Mouse (Mus musculus) liver, embryonic 11.5 days (tissue): ENCODE results near the gene N4bp1. TPM values are rescaled to one million over a fixed set of nuclear protein-coding genes. Genes with fewer than 3 reads are reported as not detected.

Source experiments
- ATAC-seq: fragments of 200-750 bp; cut with Nextera tagmentation; replicated peaks from 2 replicates; pipeline ENCODE4 v1.8.0; 2017; ENCODE audit warnings: moderate number of reproducible peaks, mild to moderate bottlenecking, moderate TSS enrichment, moderate library complexity; ENCODE audit not compliant: low FRiP score
- DNase-seq: peaks from one replicate; pipeline ENCODE4 v3.0.0-alpha.2; 2017; ENCODE audit warnings: low spot score
- H3K27ac ChIP-seq: fragments of 300-500 bp; sonication (generic); 2 replicates; pipeline ENCODE4 v1.5.1; 2014; ENCODE audit warnings: mild to moderate bottlenecking, low read depth, low read length, control low read depth
- H3K27me3 ChIP-seq: fragments of 300-500 bp; sonication (generic); replicated peaks from 2 replicates; pipeline ENCODE4 v1.6.1; 2014; ENCODE audit warnings: low read length, mixed read lengths; ENCODE audit not compliant: control insufficient read depth, insufficient read depth
- H3K36me3 ChIP-seq: fragments of 300-500 bp; sonication (generic); 2 replicates; pipeline ENCODE4 v1.6.1; 2014; ENCODE audit warnings: mild to moderate bottlenecking, low read length, moderate library complexity, mixed read lengths; ENCODE audit not compliant: control insufficient read depth, insufficient read depth
- H3K4me1 ChIP-seq: fragments of 300-500 bp; sonication (generic); replicated peaks from 2 replicates; pipeline ENCODE4 v1.6.1; 2014; ENCODE audit warnings: low read length, mixed read lengths; ENCODE audit not compliant: control insufficient read depth, insufficient read depth
- H3K4me2 ChIP-seq: fragments of 300-500 bp; sonication (generic); 2 replicates; pipeline ENCODE4 v1.6.1; 2014; ENCODE audit warnings: mild to moderate bottlenecking, control low read depth, moderate library complexity
- H3K4me3 ChIP-seq: fragments of 300-500 bp; sonication (generic); 2 replicates; pipeline ENCODE4 v1.5.1; 2014; ENCODE audit warnings: low read depth, low read length, control low read depth
- H3K9ac ChIP-seq: fragments of 300-500 bp; sonication (generic); 2 replicates; pipeline ENCODE4 v1.6.1; 2014; ENCODE audit warnings: low read depth, low read length, control low read depth
- H3K9me3 ChIP-seq: fragments of 300-500 bp; sonication (generic); 2 replicates; pipeline ENCODE4 v1.6.1; 2016; ENCODE audit warnings: low read length, inconsistent platforms, mixed read lengths; ENCODE audit not compliant: control insufficient read depth
- WGBS: fragments of 180-500 bp; shearing (Covaris S2); extraction: QIAGEN DNeasy Blood & Tissue Kit; methylation state at CpG from one replicate; pipeline ENCODE4 v1.1.7; 2014; 5-methylcytosine and 5-hydroxymethylcytosine counted together
- polyA plus RNA-seq: library from polyadenylated mRNA; unstranded; fragments of >200 nt; fragmentation: Nextera tagmentation; extraction: Ambion mirVana; gene quantifications from 2 replicates; pipeline ENCODE4 v1.2.1, GENCODE M21; 2014

Gene N4bp1
- polyA plus RNA-seq = 6.6 and 7.8 TPM in 2 replicates

- Histone ChIP-seq H3K27me3 (no peaks in the 10 kb centered on the region), H3K27ac (peak within 1 kb of the TSS; percentile 72), H3K9me3 (no peaks in the 10 kb centered on the region), H3K4me2 (peak within 1 kb of the TSS; percentile 95), H3K4me3 (peak within 1 kb of the TSS; percentile 79), H3K9ac (peak within 1 kb of the TSS; percentile 77), H3K4me1 (peaks cover 37% of the 10 kb centered on the region), H3K36me3 (no peaks in the 10 kb centered on the region)
- DNase-seq = peak; percentile 86
- ATAC-seq = peak; percentile 90
- WGBS = under 1% methylated on average over 108 of the region's 119 CpGs
Observed at GRCm38 (mm10) chr8:86884489-86885463, at the start of gene N4bp1. Gene N4bp1, minus strand, starts transcription at chr8:86885258.

- WGBS = 69% methylated on average over 5 of the region's 5 CpGs
- no peak overlapping the region for H3K9ac ChIP-seq
- H3K36me3 ChIP-seq = no peaks in the 10 kb centered on the region
- ATAC-seq (no peak), DNase-seq (no peak)
- no peaks in the 10 kb centered on the region for H3K27me3 ChIP-seq
- H3K4me3 ChIP-seq = no peak overlapping the region
- H3K9me3 ChIP-seq = no peaks in the 10 kb centered on the region
- no peaks in the 10 kb centered on the region; the same call in 1 of the 2 replicates for H3K4me1 ChIP-seq
- no peak overlapping the region for H3K27ac ChIP-seq
- no peak overlapping the region for H3K4me2 ChIP-seq
Observed at GRCm38 (mm10) chr8:86934841-86935240, 49.8 kb upstream of the N4bp1 start.

- H3K4me1 ChIP-seq = no peaks in the 10 kb centered on the region; the same call in 1 of the 2 replicates
- no peaks in the 10 kb centered on the region for H3K36me3 ChIP-seq
- DNase-seq = no peak
- H3K4me3 ChIP-seq = no peak overlapping the region
- no peak overlapping the region for H3K9ac ChIP-seq
- no peak for ATAC-seq
- H3K9me3 ChIP-seq = no peaks in the 10 kb centered on the region
- H3K27ac ChIP-seq = no peak overlapping the region
- WGBS = 64% methylated on average over 13 of the region's 13 CpGs
- no peak overlapping the region for H3K4me2 ChIP-seq
- H3K27me3 ChIP-seq = no peaks in the 10 kb centered on the region
Observed at GRCm38 (mm10) chr8:86934393-86934792, 49.3 kb upstream of the N4bp1 start.

- H3K4me2 ChIP-seq = 0 out of 2 replicates have a peak overlapping the region, but pooled peaks have one; percentile 22
- H3K4me3 ChIP-seq = no peak overlapping the region
- H3K27me3 ChIP-seq = no peaks in the 10 kb centered on the region
- WGBS = 22% methylated on average over 9 of the region's 9 CpGs
- H3K9ac ChIP-seq = no peak overlapping the region
- no peaks in the 10 kb centered on the region; the same call in 1 of the 2 replicates for H3K4me1 ChIP-seq
- no peaks in the 10 kb centered on the region for H3K9me3 ChIP-seq
- H3K27ac ChIP-seq = no peak overlapping the region
- ATAC-seq (no peak), DNase-seq (peak; percentile 44)
- H3K36me3 ChIP-seq = no peaks in the 10 kb centered on the region
Observed at GRCm38 (mm10) chr8:86933898-86934297, 48.8 kb upstream of the N4bp1 start.

GRCm38 (mm10) chr8:86926237-86926636, 41.2 kb upstream of the N4bp1 start:
- WGBS = 74% methylated on average over 8 of the region's 8 CpGs
- no peaks in the 10 kb centered on the region for H3K36me3 ChIP-seq
- H3K4me1 ChIP-seq = no peaks in the 10 kb centered on the region
- no peak overlapping the region for H3K9ac ChIP-seq
- H3K4me3 ChIP-seq = no peak overlapping the region
- no peaks in the 10 kb centered on the region for H3K9me3 ChIP-seq
- ATAC-seq (no peak), DNase-seq (no peak)
- no peak overlapping the region for H3K27ac ChIP-seq
- H3K4me2 ChIP-seq = no peak overlapping the region
- no peaks in the 10 kb centered on the region for H3K27me3 ChIP-seq

- 53% methylated on average over 5 of the region's 5 CpGs for WGBS
- no peaks in the 10 kb centered on the region for H3K9me3 ChIP-seq
- no peak overlapping the region for H3K4me2 ChIP-seq
- no peaks in the 10 kb centered on the region for H3K27me3 ChIP-seq
- no peak overlapping the region for H3K4me3 ChIP-seq
- ATAC-seq (no peak), DNase-seq (no peak)
- H3K4me1 ChIP-seq = 0 out of 2 replicates have a peak, but pooled peaks cover 3% of the 10 kb centered on the region
- H3K36me3 ChIP-seq = no peaks in the 10 kb centered on the region
- no peak overlapping the region for H3K27ac ChIP-seq
- H3K9ac ChIP-seq = no peak overlapping the region
Observed at GRCm38 (mm10) chr8:86923219-86923835, 38.3 kb upstream of the N4bp1 start.

GRCm38 (mm10) chr8:86922673-86923072, 37.6 kb upstream of the N4bp1 start:
- Histone ChIP-seq H3K36me3 (no peaks in the 10 kb centered on the region), H3K4me1 (0 out of 2 replicates have a peak, but pooled peaks cover 3% of the 10 kb centered on the region), H3K4me3 (no peak overlapping the region), H3K4me2 (no peak overlapping the region), H3K27ac (no peak overlapping the region), H3K27me3 (no peaks in the 10 kb centered on the region), H3K9me3 (no peaks in the 10 kb centered on the region), H3K9ac (no peak overlapping the region)
- WGBS = 75% methylated on average over 1 of the region's 1 CpGs
- ATAC-seq = no peak
- DNase-seq = no peak

- Histone ChIP-seq H3K9ac (no peak overlapping the region), H3K36me3 (no peaks in the 10 kb centered on the region), H3K4me2 (no peak overlapping the region), H3K27me3 (no peaks in the 10 kb centered on the region), H3K4me1 (0 out of 2 replicates have a peak, but pooled peaks cover 3% of the 10 kb centered on the region), H3K4me3 (no peak overlapping the region), H3K27ac (no peak overlapping the region), H3K9me3 (no peaks in the 10 kb centered on the region)
- DNase-seq = no peak
- WGBS = 81% methylated on average over 5 of the region's 5 CpGs
- no peak for ATAC-seq
Observed at GRCm38 (mm10) chr8:86922141-86922540, 37.1 kb upstream of the N4bp1 start.
